ENCODE assay signal across 13 mouse cellular contexts in the genomic region with DNA sequence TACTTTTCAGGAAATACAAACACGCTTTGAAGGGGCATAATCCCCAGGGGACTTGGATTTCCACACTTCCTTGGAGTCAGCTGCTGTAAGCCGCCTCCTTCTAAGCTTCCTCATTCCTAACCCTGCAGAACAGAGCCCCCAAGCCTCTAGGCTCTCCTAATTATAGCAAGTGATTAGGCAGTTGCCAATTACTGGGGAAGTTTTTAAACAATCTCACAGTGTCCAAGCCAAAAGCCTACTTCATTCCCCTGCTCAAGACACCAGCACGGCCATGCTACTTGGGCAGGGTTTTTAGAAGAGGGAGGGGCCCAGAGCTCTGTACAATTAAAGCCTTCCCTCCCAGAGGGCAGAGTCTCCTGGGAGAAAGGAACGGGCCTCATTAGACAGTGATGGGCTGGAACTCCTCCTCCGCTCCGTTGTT. TPM values are rescaled to one million over a fixed set of nuclear protein-coding genes. Genes with fewer than 3 reads are reported as not detected.
A peak's percentile ranks its signal among the peaks of the same experiment; 100 is the strongest.
DNase-seq lines count a peak whose midpoint lies in the region; ATAC-seq and TF ChIP-seq lines count a peak whose summit lies in the region.
"Had no signal": no experiment of that assay in that cellular context is flagged by ENCODE, and none has a peak within 500 bp of the region (broad histone marks: within the 10 kb centered on the region; RNA-seq: fewer than 3 reads in every experiment).

No protein-coding gene starts in this region.

- WGBS in heart, postnatal 0 days, result 18% methylated on average over 6 of the region's 6 CpGs
- 19% methylated on average over 6 of the region's 6 CpGs for WGBS in neural tube, embryonic 13.5 days
- WGBS in limb, embryonic 13.5 days, result 11% methylated on average over 6 of the region's 6 CpGs

- H3K9ac ChIP-seq in heart, postnatal 0 days (replicated peaks; ENCODE audit: low read depth, low read length), result no peak overlapping the region
- H3K9ac ChIP-seq in neural tube, embryonic 13.5 days, result 0 out of 2 replicates have a peak overlapping the region, but pooled peaks have one; percentile 12
- H3K9ac ChIP-seq in limb, embryonic 13.5 days, result no peak overlapping the region
- H3K9ac ChIP-seq: limb, embryonic 12.5 days had no signal

- ATAC-seq in heart, postnatal 0 days (ENCODE audit: insufficient read depth, low read depth), result peak; percentile 16; the same call in 1 of the 2 replicates
- no peak for ATAC-seq in neural tube, embryonic 13.5 days (ENCODE audit: low read depth)
- 0 out of 2 replicates have a peak, but pooled peaks have one; percentile 37 for ATAC-seq in limb, embryonic 13.5 days (ENCODE audit: low FRiP score, low read depth)
- ATAC-seq: activated CD4-positive, CD25-positive, alpha-beta regulatory T cell, adult 4 months had no signal

- peaks cover 29% of the 10 kb centered on the region for H3K27me3 ChIP-seq in heart, postnatal 0 days (ENCODE audit: control insufficient read depth, insufficient read depth, low read length)
- peaks cover 37% of the 10 kb centered on the region for H3K27me3 ChIP-seq in neural tube, embryonic 13.5 days
- peaks cover 48% of the 10 kb centered on the region for H3K27me3 ChIP-seq in limb, embryonic 13.5 days

- no peak overlapping the region for H3K4me2 ChIP-seq in heart, postnatal 0 days (ENCODE audit: low read depth, low read length)
- H3K4me2 ChIP-seq in neural tube, embryonic 13.5 days, result no peak overlapping the region
- no peak overlapping the region for H3K4me2 ChIP-seq in limb, embryonic 13.5 days (replicated peaks)
- H3K4me2 ChIP-seq: limb, embryonic 12.5 days had no signal

- H3K36me3 ChIP-seq in heart, postnatal 0 days (replicated peaks; ENCODE audit: control insufficient read depth, insufficient read depth, low read length), result no peaks in the 10 kb centered on the region
- no peaks in the 10 kb centered on the region for H3K36me3 ChIP-seq in neural tube, embryonic 13.5 days
- H3K36me3 ChIP-seq in limb, embryonic 13.5 days, result no peaks in the 10 kb centered on the region
- H3K36me3 ChIP-seq: limb, embryonic 12.5 days had no signal

- DNase-seq in heart, postnatal 0 days (ENCODE audit: low spot score), result peak; percentile 37
- DNase-seq in heart, postnatal 10 days, result no peak
- no peak for DNase-seq in neural tube, embryonic 10.5 days (ENCODE audit: extremely low spot score, low spot score)
- DNase-seq in left cerebral cortex, adult 9 months (ENCODE audit: low spot score in 2 of 2), result no peak
- DNase-seq in frontal cortex, adult 2 months (ENCODE audit: extremely low spot score in 1 of 2, low spot score in 1 of 2), result no peak
- DNase-seq in urinary bladder, postnatal 25 days (ENCODE audit: low spot score), result no peak
- DNase-seq: cerebellum, adult 8-10 months; gastrocnemius, adult 2 months had no signal

- H3K4me3 ChIP-seq in heart, postnatal 0 days (ENCODE audit: low read depth, low read length), result no peak overlapping the region
- H3K4me3 ChIP-seq in neural tube, embryonic 13.5 days, result no peak overlapping the region
- H3K4me3 ChIP-seq in limb, embryonic 13.5 days, result no peak overlapping the region
- H3K4me3 ChIP-seq: gastrocnemius, adult 2 months; limb, embryonic 12.5 days had no signal

- no peak overlapping the region for H3K27ac ChIP-seq in heart, postnatal 0 days (ENCODE audit: low read depth)
- no peak overlapping the region for H3K27ac ChIP-seq in neural tube, embryonic 13.5 days (replicated peaks)
- no peak overlapping the region for H3K27ac ChIP-seq in limb, embryonic 13.5 days
- H3K27ac ChIP-seq: gastrocnemius, adult 2 months; limb, embryonic 12.5 days had no signal

- H3K9me3 ChIP-seq in heart, postnatal 0 days (replicated peaks; ENCODE audit: control insufficient read depth, low read length), result no peaks in the 10 kb centered on the region
- 0 out of 2 replicates have a peak, but pooled peaks cover 5% of the 10 kb centered on the region for H3K9me3 ChIP-seq in neural tube, embryonic 13.5 days
- peaks cover 5% of the 10 kb centered on the region for H3K9me3 ChIP-seq in limb, embryonic 13.5 days
- H3K9me3 ChIP-seq: limb, embryonic 12.5 days had no signal

- TF ChIP-seq EP300 in heart, postnatal 0 days (IDR thresholded peaks at IDR 0.05; ENCODE audit: low read depth), result no peak

- TF ChIP-seq CTCF in heart, postnatal 0 days (IDR thresholded peaks at IDR 0.05; ENCODE audit: low read depth), result no peak

- H3K4me1 ChIP-seq in heart, postnatal 0 days (ENCODE audit: control insufficient read depth, insufficient read depth), result peaks cover 8% of the 10 kb centered on the region; the same call in 1 of the 2 replicates
- peaks cover 46% of the 10 kb centered on the region for H3K4me1 ChIP-seq in neural tube, embryonic 13.5 days (replicated peaks)
- H3K4me1 ChIP-seq in limb, embryonic 13.5 days, result peaks cover 38% of the 10 kb centered on the region

- intact Hi-C loops in heart, postnatal 10 days (cut with DNase I), result loop anchor here (5.0 kb wide), 1 partner anchor 409 kb away; no protein-coding TSS in a partner anchor

RNA-seq across cellular contexts. Expression of a gene that starts 4.1 kb away (rescaled TPM):
- 16.6 and 20.4 TPM in 2 replicates for total RNA-seq in heart, postnatal 0 days (2014; rRNA removed; ENCODE audit: low replicate concordance)
- polyA plus RNA-seq in heart, postnatal 0 days (2015; fragmentation: Nextera tagmentation; extraction: Ambion mirVana), result 5.3 and 5.7 TPM in 2 replicates
- 10 to 100 TPM; 12.1 to 13.3 TPM for total RNA-seq in heart, postnatal 10 days (2021)
- polyA plus RNA-seq in neural tube, embryonic 13.5 days (2015; fragmentation: Nextera tagmentation; extraction: Ambion mirVana), result 11.1 and 14.2 TPM in 2 replicates
- polyA plus RNA-seq in limb, embryonic 13.5 days (2015; fragmentation: Nextera tagmentation; extraction: Ambion mirVana), result 1.2 and 1.3 TPM in 2 replicates
- 47.9 and 61.1 TPM in 2 replicates for polyA plus RNA-seq in frontal cortex, adult 2 months (2012; rRNA removed)
- total RNA-seq: gastrocnemius, adult 2 months; neutrophil, adult 5-6 weeks had no signal
- polyA plus RNA-seq: activated CD4-positive, CD25-positive, alpha-beta regulatory T cell, adult 4 months had no signal
